Mouse (Mus musculus): ENCODE measurements at regions not wholly inside any gene's neighbourhood (a gene's known extent, or its start where the extent isn't known, plus 50 kb on each side); places are given as distances from the start of the nearest gene placed in this dataset.

- no peak overlapping the region for H3K4me3 ChIP-seq
Observed at GRCm38 (mm10) chr1:57206496-57206895, 170.9 kb upstream of the 1700066M21Rik start.

GRCm38 (mm10) chr1:57206944-57207343 lies 170.5 kb upstream of the 1700066M21Rik start:
- Histone ChIP-seq H3ac (ENCODE audit: control insufficient read depth, insufficient read length) (no peak overlapping the region), H3K79me2 (ENCODE audit: control insufficient read depth, insufficient read depth) (no peaks in the 10 kb centered on the region), H3K27me3 (ENCODE audit: control insufficient read depth, insufficient read depth, insufficient read length) (no peaks in the 10 kb centered on the region), H3K36me3 (ENCODE audit: control insufficient read depth, insufficient read depth) (no peaks in the 10 kb centered on the region), H3K4me2 (ENCODE audit: low read depth) (no peak overlapping the region), H3K4me3 (no peak overlapping the region)
- TF ChIP-seq E2F4 (IDR thresholded peaks at IDR 0.05; ENCODE audit: insufficient read depth): no peak
- no peak for TF ChIP-seq CEBPB (IDR thresholded peaks at IDR 0.05; ENCODE audit: insufficient read depth, poor library complexity, severe bottlenecking)
- no peak for TF ChIP-seq MYOG (IDR thresholded peaks at IDR 0.05; ENCODE audit: control insufficient read depth in 1 of 3, insufficient read depth in 1 of 3, insufficient read length in 2 of 3, low read depth in 2 of 3)
- no peak for TF ChIP-seq POLR2AphosphoS2 (IDR thresholded peaks at IDR 0.05; ENCODE audit: insufficient read length, low read depth)
- no peak for TF ChIP-seq MAX (IDR thresholded peaks at IDR 0.05; ENCODE audit: low read depth)
- TF ChIP-seq MYOD1 (IDR thresholded peaks at IDR 0.05; ENCODE audit: control insufficient read depth in 1 of 3, insufficient read length in 2 of 3, low read depth in 2 of 3): no peak
- TF ChIP-seq USF1 (IDR thresholded peaks at IDR 0.05; ENCODE audit: low read depth): no peak
- no peak for TF ChIP-seq REST (IDR thresholded peaks at IDR 0.05; ENCODE audit: insufficient read depth, insufficient read length)
- TF ChIP-seq TCF12 (IDR thresholded peaks at IDR 0.05; ENCODE audit: insufficient read depth, poor library complexity, severe bottlenecking): no peak
- no peak for TF ChIP-seq SRF (IDR thresholded peaks at IDR 0.05; ENCODE audit: control insufficient read depth, insufficient read length, low read depth)
- no peak for TF ChIP-seq POLR2A (IDR thresholded peaks at IDR 0.05; ENCODE audit: insufficient read length, low read depth)
- TF ChIP-seq TCF3 (IDR thresholded peaks at IDR 0.05; ENCODE audit: insufficient read length, low read depth): no peak

More at GRCm38 (mm10) chr1:57206496-57206895, 170.9 kb upstream of the 1700066M21Rik start:
- Histone ChIP-seq H3K4me2 (ENCODE audit: low read depth) (no peak overlapping the region), H3K79me2 (ENCODE audit: control insufficient read depth, insufficient read depth) (no peaks in the 10 kb centered on the region), H3K27me3 (ENCODE audit: control insufficient read depth, insufficient read depth, insufficient read length) (no peaks in the 10 kb centered on the region), H3K36me3 (ENCODE audit: control insufficient read depth, insufficient read depth) (no peaks in the 10 kb centered on the region), H3ac (ENCODE audit: control insufficient read depth, insufficient read length) (no peak overlapping the region)
- TF ChIP-seq SRF (IDR thresholded peaks at IDR 0.05; ENCODE audit: control insufficient read depth, insufficient read length, low read depth) (no peak), TCF3 (IDR thresholded peaks at IDR 0.05; ENCODE audit: insufficient read length, low read depth) (no peak), REST (IDR thresholded peaks at IDR 0.05; ENCODE audit: insufficient read depth, insufficient read length) (no peak)

- Histone ChIP-seq H3K27me3 (ENCODE audit: control insufficient read depth, insufficient read depth, insufficient read length) (no peaks in the 10 kb centered on the region), H3ac (ENCODE audit: control insufficient read depth, insufficient read length) (no peak overlapping the region), H3K4me2 (ENCODE audit: low read depth) (no peak overlapping the region), H3K4me3 (no peak overlapping the region), H3K79me2 (ENCODE audit: control insufficient read depth, insufficient read depth) (no peaks in the 10 kb centered on the region), H3K36me3 (ENCODE audit: control insufficient read depth, insufficient read depth) (no peaks in the 10 kb centered on the region)
- TF ChIP-seq POLR2AphosphoS2 (IDR thresholded peaks at IDR 0.05; ENCODE audit: insufficient read length, low read depth): no peak
- TF ChIP-seq MYOD1 (IDR thresholded peaks at IDR 0.05; ENCODE audit: control insufficient read depth in 1 of 3, insufficient read length in 2 of 3, low read depth in 2 of 3): no peak
- no peak for TF ChIP-seq POLR2A (IDR thresholded peaks at IDR 0.05; ENCODE audit: insufficient read length, low read depth)
- no peak for TF ChIP-seq MYOG (IDR thresholded peaks at IDR 0.05; ENCODE audit: control insufficient read depth in 1 of 3, insufficient read depth in 1 of 3, insufficient read length in 2 of 3, low read depth in 2 of 3)
- no peak for TF ChIP-seq REST (IDR thresholded peaks at IDR 0.05; ENCODE audit: insufficient read depth, insufficient read length)
- TF ChIP-seq MAX (IDR thresholded peaks at IDR 0.05; ENCODE audit: low read depth): no peak
- no peak for TF ChIP-seq E2F4 (IDR thresholded peaks at IDR 0.05; ENCODE audit: insufficient read depth)
- no peak for TF ChIP-seq USF1 (IDR thresholded peaks at IDR 0.05; ENCODE audit: low read depth)
- TF ChIP-seq CEBPB (IDR thresholded peaks at IDR 0.05; ENCODE audit: insufficient read depth, poor library complexity, severe bottlenecking): no peak
- no peak for TF ChIP-seq TCF12 (IDR thresholded peaks at IDR 0.05; ENCODE audit: insufficient read depth, poor library complexity, severe bottlenecking)
- no peak for TF ChIP-seq TCF3 (IDR thresholded peaks at IDR 0.05; ENCODE audit: insufficient read length, low read depth)
Observed at GRCm38 (mm10) chr1:57208415-57208814, 169.0 kb upstream of the 1700066M21Rik start.

GRCm38 (mm10) chr1:57209281-57209680 lies 168.1 kb upstream of the 1700066M21Rik start:
- H3ac ChIP-seq (ENCODE audit: control insufficient read depth, insufficient read length): no peak overlapping the region
- no peak for TF ChIP-seq CEBPB (IDR thresholded peaks at IDR 0.05; ENCODE audit: insufficient read depth, poor library complexity, severe bottlenecking)
- TF ChIP-seq MYOG (IDR thresholded peaks at IDR 0.05; ENCODE audit: control insufficient read depth in 1 of 3, insufficient read depth in 1 of 3, insufficient read length in 2 of 3, low read depth in 2 of 3): peak in 2 of 3 experiments; percentile 24 to 65
- peak; percentile 39 for TF ChIP-seq TCF12 (IDR thresholded peaks at IDR 0.05; ENCODE audit: insufficient read depth, poor library complexity, severe bottlenecking)
- peak; percentile 33 for TF ChIP-seq TCF3 (IDR thresholded peaks at IDR 0.05; ENCODE audit: insufficient read length, low read depth)
- TF ChIP-seq MYOD1 (IDR thresholded peaks at IDR 0.05; ENCODE audit: control insufficient read depth in 1 of 3, insufficient read length in 2 of 3, low read depth in 2 of 3): peak in 2 of 3 experiments; percentile 9 to 64
- TF ChIP-seq SRF (IDR thresholded peaks at IDR 0.05; ENCODE audit: control insufficient read depth, insufficient read length, low read depth): no peak
- TF ChIP-seq E2F4 (IDR thresholded peaks at IDR 0.05; ENCODE audit: insufficient read depth): no peak
- TF ChIP-seq POLR2AphosphoS2 (IDR thresholded peaks at IDR 0.05; ENCODE audit: insufficient read length, low read depth): no peak
- no peak for TF ChIP-seq REST (IDR thresholded peaks at IDR 0.05; ENCODE audit: insufficient read depth, insufficient read length)
- TF ChIP-seq POLR2A (IDR thresholded peaks at IDR 0.05; ENCODE audit: insufficient read length, low read depth): no peak
- TF ChIP-seq USF1 (IDR thresholded peaks at IDR 0.05; ENCODE audit: low read depth): no peak
- no peak for TF ChIP-seq MAX (IDR thresholded peaks at IDR 0.05; ENCODE audit: low read depth)
- H3K27me3 ChIP-seq (ENCODE audit: control insufficient read depth, insufficient read depth, insufficient read length): no peaks in the 10 kb centered on the region
- no peak overlapping the region for H3K4me3 ChIP-seq
- H3K36me3 ChIP-seq (ENCODE audit: control insufficient read depth, insufficient read depth): no peaks in the 10 kb centered on the region
- no peaks in the 10 kb centered on the region for H3K79me2 ChIP-seq (ENCODE audit: control insufficient read depth, insufficient read depth)
- H3K4me2 ChIP-seq (ENCODE audit: low read depth): peak overlapping the region; percentile 24

- TF ChIP-seq MYOD1 (IDR thresholded peaks at IDR 0.05; ENCODE audit: control insufficient read depth in 1 of 3, insufficient read length in 2 of 3, low read depth in 2 of 3) (no peak), CEBPB (IDR thresholded peaks at IDR 0.05; ENCODE audit: insufficient read depth, poor library complexity, severe bottlenecking) (no peak), SRF (IDR thresholded peaks at IDR 0.05; ENCODE audit: control insufficient read depth, insufficient read length, low read depth) (no peak), USF1 (IDR thresholded peaks at IDR 0.05; ENCODE audit: low read depth) (no peak), E2F4 (IDR thresholded peaks at IDR 0.05; ENCODE audit: insufficient read depth) (no peak), REST (IDR thresholded peaks at IDR 0.05; ENCODE audit: insufficient read depth, insufficient read length) (no peak), POLR2A (IDR thresholded peaks at IDR 0.05; ENCODE audit: insufficient read length, low read depth) (no peak), MYOG (IDR thresholded peaks at IDR 0.05; ENCODE audit: control insufficient read depth in 1 of 3, insufficient read depth in 1 of 3, insufficient read length in 2 of 3, low read depth in 2 of 3) (no peak), POLR2AphosphoS2 (IDR thresholded peaks at IDR 0.05; ENCODE audit: insufficient read length, low read depth) (no peak), TCF12 (IDR thresholded peaks at IDR 0.05; ENCODE audit: insufficient read depth, poor library complexity, severe bottlenecking) (no peak), TCF3 (IDR thresholded peaks at IDR 0.05; ENCODE audit: insufficient read length, low read depth) (no peak), MAX (IDR thresholded peaks at IDR 0.05; ENCODE audit: low read depth) (no peak)
- no peaks in the 10 kb centered on the region for H3K27me3 ChIP-seq (ENCODE audit: control insufficient read depth, insufficient read depth, insufficient read length)
- H3K4me2 ChIP-seq (ENCODE audit: low read depth): no peak overlapping the region
- H3ac ChIP-seq (ENCODE audit: control insufficient read depth, insufficient read length): no peak overlapping the region
- no peaks in the 10 kb centered on the region for H3K79me2 ChIP-seq (ENCODE audit: control insufficient read depth, insufficient read depth)
- no peak overlapping the region for H3K4me3 ChIP-seq
- H3K36me3 ChIP-seq (ENCODE audit: control insufficient read depth, insufficient read depth): no peaks in the 10 kb centered on the region
Observed at GRCm38 (mm10) chr1:57211046-57211445, 166.4 kb upstream of the 1700066M21Rik start.
